Mouse (Mus musculus) liver, embryonic 14.5 days (tissue): ENCODE results near the gene Lrrc38.

ENCODE experiments used
- CTCF ChIP-seq: IDR thresholded peaks from 2 replicates; pipeline ENCODE4 v1.5.1; 2016; ENCODE audit warnings: antibody characterized with exemption, low read depth, control low read depth
- EP300 ChIP-seq: IDR thresholded peaks from 2 replicates; pipeline ENCODE4 v1.6.1; 2016; ENCODE audit warnings: antibody characterized with exemption, low read depth

GRCm38 (mm10) chr4:143380716-143381004, 31.1 kb downstream of the Lrrc38 start:
- TF ChIP-seq EP300 = no peak
- peak; percentile 68 for TF ChIP-seq CTCF
